Mouse (Mus musculus): ENCODE data around the gene Slc44a2.
"Not testable (repeated sequence)": the region's sequence is repeated elsewhere in the genome, so short reads cannot be mapped to it uniquely, and the experiment has no call there.

Slc44a2 gene

DNA sequence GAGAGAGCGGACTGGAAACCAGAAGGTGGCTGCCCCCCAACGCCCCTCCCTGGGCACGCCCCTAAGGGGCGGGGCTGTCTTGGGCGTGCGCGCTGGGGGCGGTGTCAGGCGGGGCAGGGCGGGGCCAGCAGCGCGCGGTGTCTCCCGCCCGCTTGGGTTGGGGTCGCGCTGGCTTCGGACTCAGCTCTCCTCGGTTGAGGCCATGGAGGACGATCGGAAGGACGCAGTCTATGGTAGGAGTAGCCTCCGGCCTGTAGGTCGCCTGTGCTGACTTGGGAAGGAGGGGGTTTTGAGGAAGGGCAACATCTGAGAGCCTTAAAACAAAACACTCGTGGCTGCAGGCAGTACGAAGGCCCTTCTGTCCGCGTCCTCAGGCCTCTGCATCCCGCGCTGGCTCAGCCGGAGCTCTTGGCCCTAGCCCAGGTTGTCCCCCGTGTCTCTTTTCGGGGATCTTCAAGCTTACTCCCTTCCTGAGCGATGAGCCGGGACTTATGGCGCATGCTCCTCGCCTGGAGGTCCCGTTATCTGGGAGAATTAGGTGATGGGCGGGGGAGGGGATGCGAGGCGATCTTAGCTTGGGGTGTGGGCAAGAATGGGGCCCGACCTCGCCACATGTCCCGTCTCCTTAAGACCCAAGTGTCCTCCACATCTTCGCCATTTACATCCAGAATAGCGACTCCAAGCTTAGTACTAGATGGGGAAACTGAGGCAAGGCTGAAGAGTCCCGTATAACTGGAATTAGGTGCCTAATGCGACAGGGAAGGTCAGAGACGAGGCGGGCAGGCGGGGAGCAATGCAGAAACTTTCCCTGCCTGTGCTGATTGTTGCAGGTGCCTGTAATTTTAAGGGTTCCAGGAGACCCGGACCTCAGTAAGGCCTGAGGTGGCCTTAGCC is at the start of gene Slc44a2:
TSS of gene Slc44a2 (plus strand) at position 80 of the 894 bp plus-strand sequence.
- DNase-seq (ENCODE audit: low spot score in 2 of 2), result peak; percentile 75 to 78

DNA sequence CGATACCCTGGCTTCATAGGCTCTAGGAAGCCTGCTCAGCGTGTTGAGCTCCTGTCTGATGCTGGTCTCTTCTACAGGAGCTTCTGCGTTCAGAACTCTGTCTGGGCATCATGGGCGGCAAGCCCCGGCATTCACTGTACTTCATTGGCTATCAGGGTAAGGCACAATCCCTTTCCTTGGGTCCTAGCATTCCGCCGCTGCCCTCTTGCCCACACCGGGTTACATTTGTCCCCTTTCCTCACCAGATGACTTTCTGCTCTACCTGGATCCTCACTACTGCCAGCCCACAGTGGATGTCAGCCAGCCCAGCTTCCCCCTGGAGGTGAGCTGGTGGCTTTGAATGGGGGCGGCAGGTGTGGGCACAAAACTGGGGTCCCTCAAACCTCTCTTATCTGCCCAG is 48.1 kb upstream of the Slc44a2 start:
- DNase-seq (ENCODE audit: low spot score in 2 of 2), result no peak

- no peak for DNase-seq (ENCODE audit: low spot score in 2 of 2)
These were observed 47.4 kb upstream of the Slc44a2 start for GRCm38 (mm10) chr9:21273094-21273493.

GRCm38 (mm10) chr9:21273520-21274228 is 46.8 kb upstream of the Slc44a2 start:
- no peak for DNase-seq (ENCODE audit: low spot score in 2 of 2)

DNA sequence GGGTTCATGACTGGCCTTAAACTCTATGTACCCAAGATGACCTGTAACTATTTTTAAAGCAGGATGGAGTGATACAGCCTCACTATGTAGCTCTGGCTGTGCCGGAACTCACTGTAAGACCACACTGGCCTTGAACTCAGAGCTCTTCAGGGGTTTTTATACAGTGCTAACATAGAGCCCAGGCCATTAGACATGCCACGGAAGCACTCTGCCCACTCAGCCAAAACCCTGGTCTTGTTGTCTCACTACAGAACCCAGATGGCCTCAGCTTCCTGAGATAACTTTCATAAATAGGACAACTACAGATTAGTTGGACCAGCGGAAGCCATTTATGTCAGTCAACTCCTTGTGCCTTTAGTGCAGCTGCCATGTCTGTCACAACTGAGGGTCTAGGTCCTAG is 46.2 kb upstream of the Slc44a2 start:
- no peak for DNase-seq (ENCODE audit: low spot score in 2 of 2)

DNA sequence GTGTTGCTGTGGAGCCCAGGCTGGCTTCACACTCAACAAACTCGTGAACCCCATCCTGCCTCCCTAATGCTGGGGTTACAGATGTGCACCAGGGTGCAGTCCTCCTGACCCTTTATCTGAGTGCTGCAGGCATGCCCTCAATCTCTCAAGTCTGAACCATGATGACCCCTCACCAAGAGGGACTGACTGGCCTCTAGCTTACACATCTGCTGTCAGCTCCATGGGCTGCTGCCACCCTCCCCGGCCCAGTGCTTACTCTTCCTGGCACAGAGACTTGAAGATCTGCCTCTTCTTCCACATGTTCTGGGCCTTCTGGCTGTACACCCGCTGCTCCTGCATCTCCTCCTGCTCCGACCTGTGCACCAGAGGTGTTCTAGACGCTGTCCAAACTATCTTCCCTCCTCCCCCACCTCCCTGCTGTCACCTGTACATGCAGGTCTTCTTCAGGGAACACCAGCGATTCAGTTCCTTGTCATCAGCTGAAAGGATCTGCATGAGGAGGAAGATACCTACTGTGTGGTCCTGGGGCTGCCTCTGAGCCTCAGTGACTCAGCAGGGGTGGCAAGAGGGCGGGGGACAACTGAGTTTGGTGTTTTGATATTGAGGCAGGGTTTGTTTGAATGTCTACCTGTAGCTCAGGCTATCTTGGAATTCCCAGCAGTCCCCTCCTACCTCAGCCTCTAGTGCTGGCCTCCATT is 45.3 kb upstream of the Slc44a2 start:
- no peak for DNase-seq (ENCODE audit: low spot score in 2 of 2)

GRCm38 (mm10) chr9:21275727-21276126 is 44.8 kb upstream of the Slc44a2 start:
- DNase-seq (ENCODE audit: low spot score in 2 of 2), result no peak

- no peak for DNase-seq (ENCODE audit: low spot score in 2 of 2)
These were observed 44.2 kb upstream of the Slc44a2 start for GRCm38 (mm10) chr9:21276307-21276706.

DNA sequence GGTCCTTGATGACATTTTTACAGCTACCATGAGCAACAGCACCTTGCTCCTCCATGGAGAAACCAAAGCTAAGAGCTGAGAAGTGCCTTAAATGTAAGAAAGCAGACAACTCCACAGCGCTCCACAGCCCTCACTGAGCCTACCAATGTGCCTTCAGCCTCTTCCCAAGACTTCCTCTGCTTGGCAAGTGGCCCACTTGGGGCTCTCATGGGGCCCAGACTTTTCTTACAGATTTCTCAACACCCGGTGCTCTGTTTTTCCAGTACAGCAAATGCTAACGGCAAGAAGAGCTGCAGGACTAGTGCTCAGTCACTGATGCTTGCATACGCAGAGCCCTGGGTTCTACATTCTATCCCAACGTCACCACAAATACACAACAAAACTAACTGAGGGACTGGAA is 42.7 kb upstream of the Slc44a2 start:
- DNase-seq (ENCODE audit: low spot score in 2 of 2), result no peak

DNA sequence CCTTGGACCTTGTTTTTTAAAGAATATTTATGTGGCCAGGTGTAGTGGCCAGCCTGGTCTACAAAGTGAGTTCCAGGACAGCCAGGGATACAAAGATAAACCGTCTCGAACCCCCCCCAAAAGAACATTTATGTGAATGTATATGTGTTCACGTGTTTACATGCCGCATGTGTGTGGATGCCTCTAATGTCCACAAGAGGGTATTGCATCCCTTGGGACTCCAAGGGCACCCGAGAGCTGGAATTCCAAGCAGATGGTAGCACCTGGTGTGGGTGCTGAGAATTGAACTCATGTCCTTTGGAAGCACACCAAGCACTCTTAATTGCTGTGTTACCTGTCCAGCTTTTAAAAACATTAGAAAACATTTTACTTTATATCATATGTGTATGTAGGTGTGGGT is 36.9 kb upstream of the Slc44a2 start:
- DNase-seq (ENCODE audit: low spot score in 2 of 2), result no peak

DNA sequence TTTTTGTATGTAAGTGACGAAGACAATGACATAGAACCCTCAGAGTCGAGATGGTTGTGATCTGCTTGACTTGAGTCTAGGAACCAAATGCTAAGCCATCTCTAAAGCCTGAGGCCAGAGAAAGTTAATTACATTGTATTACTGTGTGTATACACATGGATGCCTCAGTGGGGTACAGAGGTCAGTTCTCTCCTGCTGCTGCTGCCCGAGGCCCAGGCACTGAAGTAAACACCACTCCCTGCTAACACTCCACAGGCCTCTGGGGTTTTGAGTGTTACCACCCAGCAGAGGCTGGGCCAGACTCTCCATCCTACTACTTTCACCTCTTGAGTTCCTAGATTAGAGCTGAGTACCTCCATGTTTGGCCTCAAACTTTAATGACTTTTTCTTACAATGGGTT is 36.5 kb upstream of the Slc44a2 start:
- DNase-seq (ENCODE audit: low spot score in 2 of 2), result no peak

DNA sequence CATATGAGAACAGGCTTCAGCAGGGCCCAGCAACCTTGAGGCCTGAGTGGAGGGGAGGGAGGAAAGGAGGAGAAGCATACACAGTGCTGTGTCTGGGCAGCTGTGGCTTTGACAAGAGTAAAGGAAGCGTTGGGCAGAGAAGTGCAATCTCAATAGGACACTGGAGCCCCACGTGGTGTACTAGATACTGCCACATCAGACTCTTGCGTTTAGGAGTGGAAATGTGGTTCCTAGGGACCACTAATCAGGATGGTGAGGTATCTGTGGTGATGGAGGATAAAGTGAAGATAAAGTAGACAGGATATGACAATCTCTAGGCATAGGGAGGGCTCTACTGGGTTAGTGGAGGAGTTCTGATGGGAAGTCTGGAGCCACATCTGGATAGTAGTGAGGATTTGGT is 33.7 kb upstream of the Slc44a2 start:
- DNase-seq (ENCODE audit: low spot score in 2 of 2), result no peak

DNA sequence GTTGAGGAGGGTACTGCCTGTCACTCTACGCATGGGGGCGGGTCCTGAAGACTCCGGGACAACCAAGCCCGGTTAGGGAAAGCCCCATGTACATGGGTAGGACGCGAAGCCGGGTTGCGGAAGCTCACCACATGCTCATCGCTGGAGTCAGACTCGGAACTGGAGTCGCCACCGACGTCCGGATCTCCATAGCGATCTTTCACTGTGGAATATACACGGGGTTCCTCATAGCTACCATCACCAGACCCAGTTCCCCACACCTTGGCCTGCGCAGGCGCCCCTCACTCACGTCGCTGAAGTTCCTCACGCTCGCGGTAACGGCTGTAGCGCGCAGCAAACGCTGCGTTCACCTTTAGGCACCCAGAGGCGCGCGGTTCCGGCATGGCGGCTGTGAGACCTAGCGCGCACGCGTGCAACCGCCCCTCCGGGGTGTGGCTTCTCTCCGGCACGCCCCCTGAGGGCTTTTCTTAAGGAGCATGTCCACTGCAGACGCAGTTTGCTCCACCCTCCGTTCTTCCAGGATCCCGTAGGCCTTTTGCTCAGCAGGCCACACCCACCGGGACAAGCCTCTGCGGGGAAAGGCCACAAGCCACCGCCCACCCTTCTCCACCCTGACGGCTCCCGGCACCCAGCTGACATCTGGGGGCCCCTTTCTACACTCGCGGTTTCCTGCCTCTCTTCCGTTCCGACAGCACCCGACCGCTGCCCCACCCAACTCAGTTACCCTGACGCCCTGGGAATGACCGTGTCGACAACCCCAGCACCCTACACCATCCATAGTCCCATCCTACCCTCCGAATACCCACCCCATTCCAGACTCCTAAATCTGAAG is 32.7 kb upstream of the Slc44a2 start, which contains the start of gene Kri1:
TSS of gene Kri1 (minus strand) at position 399 of the 832 bp plus-strand sequence.
- DNase-seq (ENCODE audit: low spot score in 2 of 2), result peak; percentile 96 to 97

- DNase-seq (ENCODE audit: low spot score in 2 of 2), result no peak
These were observed 31.8 kb upstream of the Slc44a2 start for GRCm38 (mm10) chr9:21288404-21289336.

- DNase-seq (ENCODE audit: low spot score in 2 of 2), result no peak
These were observed 31.2 kb upstream of the Slc44a2 start for GRCm38 (mm10) chr9:21289337-21289671.

GRCm38 (mm10) chr9:21290589-21290988 is 29.9 kb upstream of the Slc44a2 start:
- DNase-seq (ENCODE audit: low spot score in 2 of 2), result peak in 1 of 2 experiments; percentile 70

DNA sequence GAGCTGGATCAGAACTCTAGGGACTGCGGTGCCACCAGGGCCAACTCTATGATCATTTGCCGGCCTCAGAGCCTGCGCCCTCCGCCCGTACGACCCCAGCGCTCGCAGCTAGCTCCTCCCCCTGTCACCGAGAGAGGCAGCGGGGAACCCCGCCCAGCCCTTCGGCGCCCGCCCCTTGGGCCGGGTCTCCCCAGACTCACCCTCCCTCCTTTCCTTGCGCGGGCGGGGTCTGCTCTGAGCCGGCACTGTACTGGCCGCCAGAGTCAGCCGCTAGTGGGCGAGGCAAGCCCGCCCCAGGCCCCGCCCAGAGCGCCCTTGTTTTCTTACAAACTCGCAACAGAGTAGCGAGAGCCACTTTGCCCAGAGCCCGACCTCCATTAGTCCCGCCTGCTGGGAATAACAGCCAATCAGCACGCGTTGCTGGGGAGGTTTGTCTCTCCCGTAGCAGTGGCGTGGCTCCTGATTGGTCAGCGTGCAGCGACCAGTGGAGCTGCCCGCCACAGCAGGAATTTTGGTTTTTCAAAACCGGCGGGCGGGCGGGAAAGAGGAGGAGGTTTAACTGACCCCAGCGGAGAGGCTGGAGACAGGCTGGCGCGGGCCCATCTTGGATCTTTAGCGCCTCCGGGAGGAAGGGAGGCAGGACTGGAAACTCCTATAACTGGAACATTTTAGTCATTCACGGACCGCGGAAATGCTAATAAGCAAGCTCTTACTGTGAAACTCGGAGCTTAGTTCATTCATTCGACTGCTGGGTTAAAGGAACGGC is 29.3 kb upstream of the Slc44a2 start, which contains the start of gene Cdkn2d:
TSS of gene Cdkn2d (minus strand) at position 386 of the 766 bp plus-strand sequence.
- peak; percentile 100 for DNase-seq (ENCODE audit: low spot score in 2 of 2)

DNA sequence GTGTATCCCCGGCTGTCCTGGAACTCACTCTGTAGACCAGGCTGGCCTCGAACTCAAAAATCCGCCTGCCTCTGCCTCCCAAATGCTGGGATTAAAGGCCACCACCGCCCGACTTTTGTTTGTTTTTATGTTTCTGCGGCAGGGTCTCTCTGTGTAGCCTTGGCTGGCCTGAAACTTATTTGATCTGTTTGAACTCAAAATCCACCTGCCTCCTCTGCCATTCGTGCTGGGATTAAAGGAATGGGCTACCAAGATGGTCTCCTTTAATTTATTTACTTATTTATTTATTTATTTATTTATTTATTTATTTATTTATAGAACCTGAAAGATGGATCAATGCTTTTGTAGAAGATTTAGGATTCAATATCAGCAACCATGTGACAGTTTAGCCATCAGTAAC is 28.6 kb upstream of the Slc44a2 start:
- not testable (repeated sequence) for DNase-seq (ENCODE audit: low spot score in 2 of 2)

- DNase-seq (ENCODE audit: low spot score in 2 of 2), result no peak
These were observed 28.2 kb upstream of the Slc44a2 start for GRCm38 (mm10) chr9:21292271-21292670.

All from right cerebral cortex, adult 2 months (tissue).